24 mouse cellular contexts compared by ENCODE assay signal in the genomic region with DNA sequence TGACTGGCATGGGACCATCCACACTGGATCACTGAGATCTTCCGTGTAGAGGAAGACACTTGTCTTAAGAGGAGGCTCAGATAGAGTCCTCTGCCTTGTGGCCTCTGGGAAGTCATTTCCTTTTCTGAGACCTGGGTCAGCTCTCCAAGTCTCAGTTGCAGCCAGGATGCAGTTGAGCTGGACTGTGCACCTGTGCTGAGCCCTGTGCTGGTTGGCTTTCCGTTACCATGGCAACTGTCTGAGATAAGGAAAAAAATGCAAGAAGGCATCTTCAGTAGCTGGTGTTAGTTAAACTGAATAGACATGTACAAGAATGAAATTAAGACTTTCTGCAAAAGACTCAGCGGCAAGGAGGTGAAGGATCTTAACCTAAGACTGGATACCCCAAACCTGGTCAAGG.
DNase-seq lines count a peak whose midpoint lies in the region; ATAC-seq and TF ChIP-seq lines count a peak whose summit lies in the region.
"Had no signal": no experiment of that assay in that cellular context is flagged by ENCODE, and none has a peak within 500 bp of the region (broad histone marks: within the 10 kb centered on the region; RNA-seq: fewer than 3 reads in every experiment).

No protein-coding gene starts in this region.

- peak; percentile 78 for ATAC-seq in forebrain, postnatal 0 days
- no peak for ATAC-seq in midbrain, embryonic 11.5 days (ENCODE audit: low FRiP score)
- peak; percentile 78 for ATAC-seq in midbrain, embryonic 16.5 days
- ATAC-seq: intestine, embryonic 16.5 days; Patski had no signal

- no peak overlapping the region for H3K4me2 ChIP-seq in forebrain, postnatal 0 days (ENCODE audit: low read depth)
- no peak overlapping the region for H3K4me2 ChIP-seq in midbrain, embryonic 11.5 days
- no peak overlapping the region for H3K4me2 ChIP-seq in midbrain, embryonic 16.5 days (ENCODE audit: low read length)
- H3K4me2 ChIP-seq: embryonic facial prominence, embryonic 15.5 days; heart, embryonic 11.5 days; heart, embryonic 15.5 days had no signal

- 67% methylated on average over 3 of the region's 3 CpGs for WGBS in forebrain, postnatal 0 days
- WGBS in forebrain, embryonic 10.5 days: 91% methylated on average over 3 of the region's 3 CpGs
- WGBS in midbrain, embryonic 11.5 days: 61% methylated on average over 3 of the region's 3 CpGs
- WGBS in midbrain, embryonic 10.5 days: 62% methylated on average over 3 of the region's 3 CpGs
- 43% methylated on average over 3 of the region's 3 CpGs for WGBS in midbrain, embryonic 16.5 days

- no peak overlapping the region for H3K9ac ChIP-seq in forebrain, postnatal 0 days
- no peak overlapping the region for H3K9ac ChIP-seq in midbrain, embryonic 11.5 days (ENCODE audit: low read length)
- H3K9ac ChIP-seq in midbrain, embryonic 16.5 days (ENCODE audit: low read depth, low read length): no peak overlapping the region
- H3K9ac ChIP-seq: embryonic facial prominence, embryonic 15.5 days; heart, embryonic 15.5 days had no signal

- TF ChIP-seq CTCF in forebrain, postnatal 0 days (IDR thresholded peaks at IDR 0.05; ENCODE audit: low read depth): no peak
- no peak for TF ChIP-seq CTCF in brain, embryonic 14.5 days (IDR thresholded peaks at IDR 0.05; ENCODE audit: borderline replicate concordance, extremely low read depth, insufficient read depth, insufficient read length)

- no peak for TF ChIP-seq POLR2A in brain, embryonic 14.5 days (IDR thresholded peaks at IDR 0.05; ENCODE audit: borderline replicate concordance, extremely low read depth, insufficient read depth, insufficient read length, poor library complexity, severe bottlenecking)

- no peak overlapping the region for H3K4me3 ChIP-seq in forebrain, postnatal 0 days (ENCODE audit: low read depth, low read length)
- H3K4me3 ChIP-seq in forebrain, embryonic 10.5 days: no peak overlapping the region
- H3K4me3 ChIP-seq in midbrain, embryonic 11.5 days (ENCODE audit: low read depth, low read length): no peak overlapping the region
- H3K4me3 ChIP-seq in midbrain, embryonic 10.5 days: no peak overlapping the region
- no peak overlapping the region for H3K4me3 ChIP-seq in midbrain, embryonic 16.5 days (ENCODE audit: low read depth, low read length)
- H3K4me3 ChIP-seq: embryonic facial prominence, embryonic 15.5 days; erythroblast, embryonic 14.5 days; heart, adult 2 months; heart, embryonic 15.5 days had no signal

- H3K27me3 ChIP-seq in forebrain, postnatal 0 days (ENCODE audit: insufficient read depth, low read length): no peaks in the 10 kb centered on the region
- no peaks in the 10 kb centered on the region for H3K27me3 ChIP-seq in forebrain, embryonic 10.5 days (ENCODE audit: poor library complexity, severe bottlenecking)
- H3K27me3 ChIP-seq in midbrain, embryonic 11.5 days (ENCODE audit: control insufficient read depth, insufficient read depth, low read length): no peaks in the 10 kb centered on the region
- no peaks in the 10 kb centered on the region for H3K27me3 ChIP-seq in midbrain, embryonic 10.5 days (ENCODE audit: low read depth, poor library complexity, severe bottlenecking)
- no peaks in the 10 kb centered on the region for H3K27me3 ChIP-seq in midbrain, embryonic 16.5 days (ENCODE audit: control insufficient read depth, insufficient read depth, low read depth, low read length)
- H3K27me3 ChIP-seq: CH12.LX; embryonic facial prominence, embryonic 15.5 days; heart, embryonic 15.5 days; Patski had no signal

- H3K4me1 ChIP-seq in forebrain, postnatal 0 days (ENCODE audit: insufficient read depth): no peaks in the 10 kb centered on the region
- H3K4me1 ChIP-seq in forebrain, embryonic 10.5 days: peaks cover 33% of the 10 kb centered on the region
- peaks cover 6% of the 10 kb centered on the region for H3K4me1 ChIP-seq in midbrain, embryonic 11.5 days (ENCODE audit: control insufficient read depth, insufficient read depth, low read length)
- H3K4me1 ChIP-seq in midbrain, embryonic 10.5 days: peaks cover 35% of the 10 kb centered on the region
- peaks cover 13% of the 10 kb centered on the region for H3K4me1 ChIP-seq in midbrain, embryonic 16.5 days (ENCODE audit: control insufficient read depth, insufficient read depth, low read length)

- intact Hi-C loops in left cerebral cortex, postnatal 10 days (cut with DNase I): no loop called here

- H3K9me3 ChIP-seq in forebrain, postnatal 0 days (ENCODE audit: low read length): no peaks in the 10 kb centered on the region
- H3K9me3 ChIP-seq in forebrain, embryonic 10.5 days: peaks cover 18% of the 10 kb centered on the region
- H3K9me3 ChIP-seq in midbrain, embryonic 11.5 days (ENCODE audit: control insufficient read depth, low read length): no peaks in the 10 kb centered on the region; the same call in 1 of the 2 replicates
- H3K9me3 ChIP-seq in midbrain, embryonic 10.5 days (replicated peaks): peaks cover 18% of the 10 kb centered on the region; the same call in 1 of the 2 replicates
- H3K9me3 ChIP-seq in midbrain, embryonic 16.5 days (replicated peaks; ENCODE audit: control insufficient read depth, low read length, poor library complexity, severe bottlenecking): no peaks in the 10 kb centered on the region
- H3K9me3 ChIP-seq: embryonic facial prominence, embryonic 15.5 days; heart, embryonic 15.5 days had no signal

- peak; percentile 50 for DNase-seq in forebrain, postnatal 0 days
- DNase-seq in forebrain, embryonic 10.5 days (ENCODE audit: extremely low spot score, low spot score): no peak
- peak; percentile 68 for DNase-seq in midbrain, embryonic 11.5 days (ENCODE audit: low spot score, missing footprints)
- no peak for DNase-seq in midbrain, embryonic 10.5 days (ENCODE audit: low spot score)
- DNase-seq in brain, embryonic 14.5 days (ENCODE audit: low read depth): peak; percentile 61
- DNase-seq in urinary bladder, postnatal 36 days (ENCODE audit: low spot score in 2 of 2): no peak
- no peak for DNase-seq in left cerebral cortex, postnatal 10 days (ENCODE audit: extremely low spot score in 1 of 2, low spot score in 2 of 2)
- DNase-seq: adrenal gland, adult 2 months; adrenal gland, postnatal 25 days; cerebellum, adult 11 months; cerebellum, adult 8-10 months; cerebellum, postnatal 14 days; embryo, embryonic 11 days; gastrocnemius, postnatal 14 days; heart, adult 2 months; heart, postnatal 14 days had no signal

- H3K36me3 ChIP-seq in forebrain, postnatal 0 days (ENCODE audit: insufficient read depth): no peaks in the 10 kb centered on the region
- no peaks in the 10 kb centered on the region for H3K36me3 ChIP-seq in forebrain, embryonic 10.5 days (replicated peaks)
- no peaks in the 10 kb centered on the region for H3K36me3 ChIP-seq in midbrain, embryonic 11.5 days (ENCODE audit: control insufficient read depth, insufficient read depth, low read length)
- no peaks in the 10 kb centered on the region for H3K36me3 ChIP-seq in midbrain, embryonic 10.5 days
- no peaks in the 10 kb centered on the region for H3K36me3 ChIP-seq in midbrain, embryonic 16.5 days (ENCODE audit: control insufficient read depth, insufficient read depth, low read length)
- H3K36me3 ChIP-seq: embryonic facial prominence, embryonic 15.5 days; heart, embryonic 15.5 days had no signal

- H3K27ac ChIP-seq in forebrain, postnatal 0 days (ENCODE audit: low read depth, low read length): no peak overlapping the region
- no peak overlapping the region for H3K27ac ChIP-seq in forebrain, embryonic 10.5 days
- no peak overlapping the region for H3K27ac ChIP-seq in midbrain, embryonic 11.5 days (ENCODE audit: low read depth, low read length)
- H3K27ac ChIP-seq in midbrain, embryonic 10.5 days (replicated peaks): no peak overlapping the region; the same call in 1 of the 2 replicates
- H3K27ac ChIP-seq in midbrain, embryonic 16.5 days (ENCODE audit: low read length): no peak overlapping the region
- H3K27ac ChIP-seq: embryonic facial prominence, embryonic 15.5 days; heart, adult 2 months; heart, embryonic 15.5 days had no signal

Comparison
In these comparisons a context has a peak if more than half of its experiments do, and no peak if none do; other contexts are left out.
1. DNase-seq: peak in forebrain, postnatal 0 days (single experiment), midbrain, embryonic 11.5 days (single experiment) and brain, embryonic 14.5 days (single experiment); none in forebrain, embryonic 10.5 days (single experiment), midbrain, embryonic 10.5 days (single experiment), urinary bladder, postnatal 36 days (0 of 2) and left cerebral cortex, postnatal 10 days (0 of 2).